Mouse (Mus musculus) cerebellum, adult 2 months (tissue): Measurements from ENCODE around the gene Sidt1. TPM values are rescaled to one million over a fixed set of nuclear protein-coding genes. Genes with fewer than 3 reads are reported as not detected.

Source experiments
- DNase-seq, 2 experiments: peaks; one replicate each; pipeline ENCODE4 v3.0.0; 2021
- H3K27ac ChIP-seq: fragments of 200-500 bp; 2 replicates; pipeline ENCODE4 v1.5.1; 2012; ENCODE audit warnings: low read length, control low read depth, inconsistent platforms; ENCODE audit not compliant: insufficient read depth
- H3K27me3 ChIP-seq: fragments of 200-500 bp; 2 replicates; pipeline ENCODE4 v1.6.1; 2012; ENCODE audit warnings: inconsistent platforms, mild to moderate bottlenecking, low read length, moderate library complexity; ENCODE audit not compliant: control insufficient read depth, insufficient read depth
- H3K4me1 ChIP-seq: fragments of 200-500 bp; 2 replicates; pipeline ENCODE4 v1.6.1; 2011; ENCODE audit warnings: low read length; ENCODE audit not compliant: control insufficient read depth, insufficient read depth
- H3K4me3 ChIP-seq: fragments of 200-500 bp; replicated peaks from 2 replicates; pipeline ENCODE3; 2011; ENCODE audit warnings: mild to moderate bottlenecking, low read depth, low read length, control low read depth; ENCODE audit not compliant: insufficient read depth
- CTCF ChIP-seq: fragments of 200-500 bp; IDR thresholded peaks from 2 replicates; pipeline ENCODE4 v1.5.1; 2011; ENCODE audit warnings: low read depth, mild to moderate bottlenecking, control low read depth, low read length, moderate library complexity, borderline replicate concordance; ENCODE audit not compliant: insufficient read depth
- POLR2A ChIP-seq: fragments of 200-500 bp; IDR thresholded peaks from 2 replicates; pipeline ENCODE4 v1.6.1; 2011; ENCODE audit warnings: low read length, control low read depth, borderline replicate concordance; ENCODE audit not compliant: insufficient read depth
- WGBS: fragments of 180-500 bp; shearing (Covaris S2); methylation state at CpG from one replicate; pipeline ENCODE4 v1.1.7; 2018; 5-methylcytosine and 5-hydroxymethylcytosine counted together
- polyA plus RNA-seq: library from polyadenylated mRNA; depleted of rRNA; stranded (reverse); fragments of >200 nt; gene quantifications from 2 replicates; pipeline ENCODE4 v1.2.3, GENCODE M21; 2012

Sidt1 gene
- polyA plus RNA-seq, 1 experiment = 32.9 TPM

DNA sequence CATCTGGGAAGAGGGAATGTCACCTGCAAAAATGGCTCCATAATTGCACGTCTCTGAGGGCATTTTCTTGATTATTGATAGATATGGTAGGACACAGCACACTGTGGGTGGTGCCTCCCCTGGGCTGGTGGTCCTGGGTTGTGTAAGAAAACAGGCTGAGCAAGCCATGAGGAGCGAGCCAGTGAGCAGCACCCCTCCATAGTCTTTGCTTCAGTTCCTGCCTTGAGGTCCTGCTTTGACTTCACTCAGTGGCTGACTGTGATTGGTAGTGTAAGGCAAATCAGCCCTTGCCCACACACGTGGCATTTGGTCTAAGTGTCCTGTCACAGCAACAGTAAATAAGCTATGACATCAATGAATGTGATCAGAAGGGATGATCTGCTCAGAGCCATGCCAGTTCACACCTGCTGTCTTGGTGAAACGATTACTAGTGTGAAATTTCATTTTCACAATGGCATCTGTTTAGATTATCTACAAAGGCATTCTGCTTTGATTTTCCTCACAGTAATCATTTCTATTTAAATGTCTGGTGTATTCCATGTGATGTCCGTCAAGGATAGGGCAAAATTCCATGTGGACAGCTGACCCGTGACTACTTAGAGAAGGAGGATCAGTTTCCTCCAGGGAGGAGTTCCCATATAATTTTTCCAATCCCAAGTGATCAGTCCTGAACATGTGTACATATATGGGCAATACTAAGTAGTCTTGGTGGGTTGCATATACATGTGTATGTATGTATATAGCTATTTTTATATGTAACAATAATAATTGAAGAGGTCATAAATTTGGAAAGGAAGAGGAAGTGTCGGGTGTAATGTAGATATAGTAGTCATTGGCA is 79.0 kb downstream of the Sidt1 start:
- DNase-seq = peak; percentile 49 to 73
- Histone ChIP-seq H3K4me3 (no peak overlapping the region), H3K27me3 (no peaks in the 10 kb centered on the region), H3K4me1 (peaks cover 19% of the 10 kb centered on the region), H3K27ac (peak overlapping the region; percentile 74)
- WGBS = 34% methylated on average over 7 of the region's 7 CpGs
- TF ChIP-seq POLR2A (no peak), CTCF (no peak)

DNA sequence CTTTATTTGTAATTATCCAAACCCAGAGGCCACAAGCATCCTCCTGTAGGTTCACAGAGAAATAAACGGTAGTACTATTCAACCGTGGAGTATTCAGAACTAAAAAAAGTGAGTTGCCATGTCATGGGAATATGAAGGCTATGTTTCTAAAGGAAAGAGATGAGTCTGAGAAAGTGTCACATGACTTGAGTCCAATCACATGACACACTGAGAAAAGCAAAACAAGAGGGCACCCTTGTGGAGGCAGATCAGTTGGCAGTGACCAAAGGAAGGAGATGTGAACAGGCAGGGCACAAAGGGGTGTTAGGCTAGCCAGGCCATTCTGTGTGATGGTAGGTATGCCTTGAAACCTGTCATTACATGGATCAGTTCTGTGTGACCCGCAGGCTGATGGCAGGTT is 80.3 kb downstream of the Sidt1 start:
- DNase-seq = no peak
- H3K27ac ChIP-seq = 0 out of 2 replicates have a peak overlapping the region, but pooled peaks have one; percentile 3
- peaks cover 19% of the 10 kb centered on the region for H3K4me1 ChIP-seq
- 96% methylated on average over 3 of the region's 3 CpGs for WGBS
- no peaks in the 10 kb centered on the region for H3K27me3 ChIP-seq
- TF ChIP-seq POLR2A = no peak
- no peak for TF ChIP-seq CTCF
- H3K4me3 ChIP-seq = no peak overlapping the region

DNA sequence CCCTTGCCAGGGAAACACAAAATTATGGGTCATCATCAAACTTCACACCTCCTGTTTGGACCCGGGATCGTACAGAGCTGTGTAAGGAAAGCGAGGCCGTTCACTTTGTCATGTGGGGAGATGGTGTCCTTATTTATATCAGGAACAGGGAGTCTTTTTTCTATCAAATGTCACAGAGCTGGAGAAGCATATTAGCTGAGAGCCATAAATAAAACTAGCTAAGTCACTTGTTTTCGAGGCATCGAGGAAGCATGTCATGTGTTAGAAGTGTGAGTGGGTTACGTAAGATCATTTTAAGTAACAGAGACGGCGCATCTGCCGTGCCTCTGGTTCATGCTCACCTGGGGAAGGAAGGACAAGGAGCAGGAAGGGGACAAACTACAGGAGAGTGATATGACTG is 83.0 kb downstream of the Sidt1 start:
- no peak overlapping the region for H3K4me3 ChIP-seq
- H3K4me1 ChIP-seq = peaks cover 13% of the 10 kb centered on the region
- H3K27ac ChIP-seq = no peak overlapping the region
- WGBS = 94% methylated on average over 10 of the region's 10 CpGs
- DNase-seq = no peak
- H3K27me3 ChIP-seq = no peaks in the 10 kb centered on the region
- no peak for TF ChIP-seq CTCF
- TF ChIP-seq POLR2A = no peak

DNA sequence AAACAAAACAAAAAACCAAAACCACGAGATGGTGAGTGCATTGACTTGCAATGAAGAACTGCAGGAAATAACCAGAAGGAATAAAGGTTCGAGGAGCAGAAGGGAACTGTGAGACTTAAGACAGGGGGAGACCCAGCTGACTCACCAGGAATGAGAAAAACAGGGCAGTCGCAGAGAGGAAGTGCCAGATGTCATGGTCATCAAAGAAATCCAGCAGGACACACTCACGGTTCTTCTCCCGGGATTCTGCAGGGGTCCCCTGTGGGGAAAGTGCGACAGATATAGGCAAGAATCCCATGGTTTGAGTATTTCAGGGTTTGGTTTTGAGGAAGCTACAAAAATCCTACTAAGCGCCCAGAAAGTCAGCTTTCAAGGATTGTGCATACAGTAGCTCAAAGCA is 89.7 kb downstream of the Sidt1 start:
- DNase-seq = no peak
- Histone ChIP-seq H3K4me3 (no peak overlapping the region), H3K4me1 (peaks cover 11% of the 10 kb centered on the region), H3K27me3 (no peaks in the 10 kb centered on the region), H3K27ac (no peak overlapping the region)
- 62% methylated on average over 7 of the region's 7 CpGs for WGBS
- TF ChIP-seq CTCF (no peak), POLR2A (no peak)

DNA sequence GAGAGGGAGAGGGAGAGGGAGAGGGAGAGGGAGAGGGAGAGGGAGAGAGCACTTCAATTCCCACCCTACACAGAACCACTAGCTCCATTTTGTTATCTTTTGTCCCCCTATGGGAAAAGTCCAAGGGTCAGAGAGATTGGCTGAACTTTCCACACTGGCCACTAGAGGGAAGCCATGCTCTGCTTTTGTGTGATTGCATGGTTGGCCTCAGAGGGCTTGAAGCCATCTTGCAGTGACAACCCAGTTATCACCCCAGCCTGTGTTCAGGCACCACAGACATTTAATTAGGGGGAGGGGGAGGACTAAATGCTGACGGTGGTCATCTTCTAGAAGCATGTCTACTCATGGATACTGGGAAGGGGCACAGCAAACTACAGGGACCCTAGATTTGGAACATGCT is 90.4 kb downstream of the Sidt1 start:
- TF ChIP-seq CTCF = peak; percentile 95
- no peak for TF ChIP-seq POLR2A
- DNase-seq = peak; percentile 81 to 87
- H3K4me1 ChIP-seq = peaks cover 17% of the 10 kb centered on the region
- WGBS = 8% methylated on average over 1 of the region's 1 CpGs
- no peaks in the 10 kb centered on the region for H3K27me3 ChIP-seq
- no peak overlapping the region for H3K4me3 ChIP-seq
- no peak overlapping the region for H3K27ac ChIP-seq

DNA sequence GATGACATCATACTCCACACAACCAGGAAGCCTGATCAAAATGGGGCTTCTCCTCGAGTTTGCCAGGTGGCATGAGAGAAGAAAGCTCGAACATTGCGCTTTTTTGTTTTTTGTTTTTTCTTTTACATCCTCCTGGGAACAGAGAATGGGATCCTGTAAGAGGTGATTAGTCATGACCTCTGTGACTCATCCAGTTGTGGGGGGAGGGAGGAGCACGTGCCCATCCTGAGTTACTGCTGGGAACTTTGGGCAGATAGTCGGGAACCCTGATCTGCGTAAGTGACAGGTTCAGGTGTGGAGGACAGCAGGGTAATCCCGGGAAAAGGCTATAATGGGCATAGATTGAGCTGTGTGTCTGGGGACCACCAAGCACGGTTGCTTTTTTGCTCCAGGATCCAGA is 92.6 kb downstream of the Sidt1 start:
- TF ChIP-seq POLR2A (no peak), CTCF (no peak)
- WGBS = 68% methylated on average over 8 of the region's 8 CpGs
- Histone ChIP-seq H3K4me1 (peaks cover 19% of the 10 kb centered on the region), H3K27me3 (no peaks in the 10 kb centered on the region), H3K27ac (no peak overlapping the region), H3K4me3 (no peak overlapping the region)
- DNase-seq = no peak

DNA sequence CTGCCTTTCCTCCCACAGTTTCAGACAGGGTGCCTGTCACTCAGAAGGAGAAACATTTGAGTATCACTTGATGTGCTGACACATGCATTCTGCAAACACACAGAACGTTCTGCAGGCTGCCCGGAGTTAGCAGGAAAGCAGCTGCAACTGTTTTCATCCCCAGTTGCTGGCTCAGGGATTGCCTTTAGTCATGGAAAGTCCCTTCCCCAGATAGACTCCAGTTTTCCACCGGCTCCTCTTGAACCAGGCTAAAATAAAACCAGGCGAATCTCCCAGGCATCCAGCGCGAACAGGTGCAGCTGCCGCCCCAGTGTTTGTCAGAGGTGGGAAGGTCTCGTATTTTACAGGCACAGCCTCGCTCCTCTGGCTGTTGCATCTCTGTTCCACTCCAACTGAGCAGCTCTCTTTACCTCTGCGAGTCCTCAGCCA is 94.1 kb downstream of the Sidt1 start:
- Histone ChIP-seq H3K27ac (peak overlapping the region; percentile 78), H3K4me3 (no peak overlapping the region), H3K27me3 (no peaks in the 10 kb centered on the region), H3K4me1 (peaks cover 19% of the 10 kb centered on the region)
- 50% methylated on average over 10 of the region's 10 CpGs for WGBS
- TF ChIP-seq POLR2A = no peak
- TF ChIP-seq CTCF = no peak
- no peak for DNase-seq

DNA sequence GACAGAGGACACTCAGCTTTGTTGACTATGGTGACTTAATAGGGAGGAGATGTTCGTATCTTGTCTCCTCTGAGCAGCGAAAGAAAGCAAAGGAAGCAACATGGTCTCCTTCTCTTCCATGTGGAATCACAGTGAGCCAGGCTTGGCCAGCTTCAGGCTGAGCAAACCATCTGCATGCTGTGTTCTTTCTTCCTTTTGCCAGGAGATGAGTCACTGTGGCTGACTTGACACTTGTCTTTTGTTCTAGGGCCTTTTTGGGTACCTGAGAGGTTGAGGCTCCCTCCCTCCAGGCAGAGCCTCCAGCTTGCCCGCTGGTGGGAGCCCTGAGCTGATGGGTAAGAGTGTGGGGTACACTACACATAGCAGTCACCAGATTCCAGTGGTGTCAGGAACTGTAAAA is 95.2 kb downstream of the Sidt1 start:
- WGBS = 6% methylated on average over 3 of the region's 3 CpGs
- Histone ChIP-seq H3K4me3 (no peak overlapping the region), H3K27me3 (no peaks in the 10 kb centered on the region), H3K4me1 (peaks cover 19% of the 10 kb centered on the region), H3K27ac (peak overlapping the region; percentile 78)
- TF ChIP-seq CTCF (no peak), POLR2A (peak; percentile 29; the same call in 1 of the 2 replicates)
- DNase-seq = peak; percentile 66 to 89
